8 mouse cellular contexts compared by ENCODE assay signal in the genomic region with DNA sequence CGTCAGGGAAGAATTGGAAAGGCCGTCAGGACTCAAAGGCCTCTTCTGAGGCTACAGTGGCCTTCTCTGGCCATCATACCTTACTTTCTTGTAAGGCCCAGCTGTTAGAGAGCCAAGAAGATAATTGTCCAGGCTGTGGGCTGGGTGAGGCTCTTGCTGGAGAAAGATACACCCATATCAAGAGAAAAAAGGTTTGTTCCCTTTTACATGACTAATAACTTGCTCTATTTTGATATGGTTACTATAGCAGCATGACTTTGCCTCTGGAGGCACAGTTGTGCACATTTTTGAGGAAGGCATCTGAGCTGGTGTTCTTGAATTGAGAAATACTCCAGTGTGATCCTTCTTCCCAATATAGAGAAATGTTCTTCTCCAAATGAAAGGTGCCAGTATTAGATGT. TPM values are rescaled to one million over a fixed set of nuclear protein-coding genes. Genes with fewer than 3 reads are reported as not detected.
DNase-seq lines count a peak whose midpoint lies in the region; ATAC-seq and TF ChIP-seq lines count a peak whose summit lies in the region.

No protein-coding gene starts in this region.

- peak; percentile 43 for DNase-seq in A20 (ENCODE audit: low read depth, low spot score)
- DNase-seq in limb, embryonic 11.5 days (ENCODE audit: low spot score): no peak
- DNase-seq in midbrain, postnatal 0 days (ENCODE audit: low spot score): no peak
- DNase-seq in thymus, postnatal 14 days: no peak
- DNase-seq in thymus, postnatal 10 days (ENCODE audit: low spot score in 2 of 2): no peak
- no peak for DNase-seq in left cerebral cortex, adult 11 months (ENCODE audit: low spot score)

- H3K9me3 ChIP-seq in ES-Bruce4 (replicated peaks; ENCODE audit: control insufficient read depth, insufficient read depth, low read length, poor library complexity, severe bottlenecking): no peaks in the 10 kb centered on the region
- no peaks in the 10 kb centered on the region for H3K9me3 ChIP-seq in forebrain, embryonic 12.5 days
- no peaks in the 10 kb centered on the region for H3K9me3 ChIP-seq in limb, embryonic 11.5 days (ENCODE audit: control insufficient read depth, low read length)
- no peaks in the 10 kb centered on the region for H3K9me3 ChIP-seq in midbrain, postnatal 0 days (ENCODE audit: low read length)

- no peak for ATAC-seq in forebrain, embryonic 12.5 days (ENCODE audit: low FRiP score)
- no peak for ATAC-seq in limb, embryonic 11.5 days (ENCODE audit: insufficient number of reproducible peaks, low FRiP score, low TSS enrichment, low read depth)
- no peak for ATAC-seq in midbrain, postnatal 0 days (ENCODE audit: low FRiP score)

- peaks cover 52% of the 10 kb centered on the region for H3K36me3 ChIP-seq in ES-Bruce4 (ENCODE audit: control insufficient read depth, insufficient read depth, low read length, poor library complexity, severe bottlenecking)
- peaks cover 26% of the 10 kb centered on the region for H3K36me3 ChIP-seq in forebrain, embryonic 12.5 days (replicated peaks)
- peaks cover 15% of the 10 kb centered on the region for H3K36me3 ChIP-seq in limb, embryonic 11.5 days (ENCODE audit: control insufficient read depth, insufficient read depth, low read length)
- peaks cover 16% of the 10 kb centered on the region for H3K36me3 ChIP-seq in midbrain, postnatal 0 days (ENCODE audit: insufficient read depth, low read length)

- H3K27me3 ChIP-seq in ES-Bruce4 (ENCODE audit: control insufficient read depth, insufficient read depth, low read length, poor library complexity, severe bottlenecking): no peaks in the 10 kb centered on the region
- H3K27me3 ChIP-seq in forebrain, embryonic 12.5 days: no peaks in the 10 kb centered on the region
- no peaks in the 10 kb centered on the region for H3K27me3 ChIP-seq in limb, embryonic 11.5 days (ENCODE audit: control insufficient read depth, insufficient read depth, low read length)
- H3K27me3 ChIP-seq in midbrain, postnatal 0 days (ENCODE audit: insufficient read depth, low read length): no peaks in the 10 kb centered on the region

- no peak for TF ChIP-seq EP300 in ES-Bruce4 (IDR thresholded peaks at IDR 0.05; ENCODE audit: insufficient read depth, low read depth, low read length)

- H3K4me1 ChIP-seq in ES-Bruce4 (ENCODE audit: control insufficient read depth, insufficient read depth, low read length): no peaks in the 10 kb centered on the region
- peaks cover 59% of the 10 kb centered on the region for H3K4me1 ChIP-seq in forebrain, embryonic 12.5 days
- peaks cover 21% of the 10 kb centered on the region for H3K4me1 ChIP-seq in limb, embryonic 11.5 days (ENCODE audit: control insufficient read depth, insufficient read depth, low read length)
- peaks cover 4% of the 10 kb centered on the region; the same call in 1 of the 2 replicates for H3K4me1 ChIP-seq in midbrain, postnatal 0 days (ENCODE audit: insufficient read depth, low read length)

- peak overlapping the region; percentile 88 for H3K9ac ChIP-seq in ES-Bruce4 (ENCODE audit: low read depth, poor library complexity, severe bottlenecking)
- peak overlapping the region; percentile 97 for H3K9ac ChIP-seq in forebrain, embryonic 12.5 days
- H3K9ac ChIP-seq in limb, embryonic 11.5 days (ENCODE audit: low read length): peak overlapping the region; percentile 93
- peak overlapping the region; percentile 79 for H3K9ac ChIP-seq in midbrain, postnatal 0 days (replicated peaks; ENCODE audit: low read length, poor library complexity, severe bottlenecking)

- H3K27ac ChIP-seq in ES-Bruce4 (ENCODE audit: insufficient read depth, low read length): no peak overlapping the region
- H3K27ac ChIP-seq in forebrain, embryonic 12.5 days: no peak overlapping the region
- no peak overlapping the region for H3K27ac ChIP-seq in limb, embryonic 11.5 days (replicated peaks; ENCODE audit: low read depth, low read length)
- H3K27ac ChIP-seq in midbrain, postnatal 0 days (ENCODE audit: low read depth, low read length): no peak overlapping the region

- WGBS in forebrain, embryonic 12.5 days: 17% methylated on average over 2 of the region's 2 CpGs
- WGBS in limb, embryonic 11.5 days: 26% methylated on average over 2 of the region's 2 CpGs
- WGBS in midbrain, postnatal 0 days: 12% methylated on average over 2 of the region's 2 CpGs

- H3K4me2 ChIP-seq in forebrain, embryonic 12.5 days: peak overlapping the region; percentile 99
- H3K4me2 ChIP-seq in limb, embryonic 11.5 days (ENCODE audit: low read depth, severe bottlenecking): peak overlapping the region; percentile 99
- H3K4me2 ChIP-seq in midbrain, postnatal 0 days (ENCODE audit: low read depth, low read length, poor library complexity, severe bottlenecking): peak overlapping the region; percentile 97

- no peak for TF ChIP-seq CTCF in ES-Bruce4 (IDR thresholded peaks at IDR 0.05; ENCODE audit: low read depth, low read length)
- TF ChIP-seq CTCF in midbrain, postnatal 0 days (IDR thresholded peaks at IDR 0.05): no peak

- peak overlapping the region; percentile 87 for H3K4me3 ChIP-seq in ES-Bruce4 (ENCODE audit: low read depth, low read length)
- peak overlapping the region; percentile 95 for H3K4me3 ChIP-seq in forebrain, embryonic 12.5 days (replicated peaks)
- peak overlapping the region; percentile 98 for H3K4me3 ChIP-seq in limb, embryonic 11.5 days (ENCODE audit: low read depth, low read length)
- peak overlapping the region; percentile 72 for H3K4me3 ChIP-seq in midbrain, postnatal 0 days (ENCODE audit: low read depth, low read length)

- no peak for TF ChIP-seq POLR2A in ES-Bruce4 (IDR thresholded peaks at IDR 0.05; ENCODE audit: insufficient read depth, low read length)

RNA-seq across cellular contexts. Expression of a gene that starts 2.5 kb away (rescaled TPM):
- polyA plus RNA-seq in ES-Bruce4 (2011; ENCODE audit: insufficient read depth, insufficient read length, low read depth, missing spikeins): 59.9 and 68.9 TPM in 2 replicates
- polyA plus RNA-seq in forebrain, embryonic 12.5 days (2016; fragmentation: Nextera tagmentation; extraction: Ambion mirVana): 58.3 and 63.5 TPM in 2 replicates
- 46.7 and 55.6 TPM in 2 replicates for polyA plus RNA-seq in limb, embryonic 11.5 days (2014; fragmentation: Nextera tagmentation; extraction: Ambion mirVana)
- 42.3 and 45.3 TPM in 2 replicates for total RNA-seq in midbrain, postnatal 0 days (2014; rRNA removed)
- 16.9 and 17.5 TPM in 2 replicates for polyA plus RNA-seq in midbrain, postnatal 0 days (2015; fragmentation: Nextera tagmentation; extraction: Ambion mirVana)

RNA-seq across cellular contexts. Expression of a gene that starts 30.6 kb away (rescaled TPM):
- 1.3 and 1.9 TPM in 2 replicates for polyA plus RNA-seq in ES-Bruce4 (2011; ENCODE audit: insufficient read depth, insufficient read length, low read depth, missing spikeins)
- 20.3 and 20.6 TPM in 2 replicates for polyA plus RNA-seq in forebrain, embryonic 12.5 days (2016; fragmentation: Nextera tagmentation; extraction: Ambion mirVana)
- polyA plus RNA-seq in limb, embryonic 11.5 days (2014; fragmentation: Nextera tagmentation; extraction: Ambion mirVana): 0.75 and 0.87 TPM in 2 replicates
- 49.3 and 52.2 TPM in 2 replicates for total RNA-seq in midbrain, postnatal 0 days (2014; rRNA removed)
- 9.4 and 11.9 TPM in 2 replicates for polyA plus RNA-seq in midbrain, postnatal 0 days (2015; fragmentation: Nextera tagmentation; extraction: Ambion mirVana)
